Mouse (Mus musculus): ENCODE measurements around the gene Daam1.

The Daam1 gene

DNA sequence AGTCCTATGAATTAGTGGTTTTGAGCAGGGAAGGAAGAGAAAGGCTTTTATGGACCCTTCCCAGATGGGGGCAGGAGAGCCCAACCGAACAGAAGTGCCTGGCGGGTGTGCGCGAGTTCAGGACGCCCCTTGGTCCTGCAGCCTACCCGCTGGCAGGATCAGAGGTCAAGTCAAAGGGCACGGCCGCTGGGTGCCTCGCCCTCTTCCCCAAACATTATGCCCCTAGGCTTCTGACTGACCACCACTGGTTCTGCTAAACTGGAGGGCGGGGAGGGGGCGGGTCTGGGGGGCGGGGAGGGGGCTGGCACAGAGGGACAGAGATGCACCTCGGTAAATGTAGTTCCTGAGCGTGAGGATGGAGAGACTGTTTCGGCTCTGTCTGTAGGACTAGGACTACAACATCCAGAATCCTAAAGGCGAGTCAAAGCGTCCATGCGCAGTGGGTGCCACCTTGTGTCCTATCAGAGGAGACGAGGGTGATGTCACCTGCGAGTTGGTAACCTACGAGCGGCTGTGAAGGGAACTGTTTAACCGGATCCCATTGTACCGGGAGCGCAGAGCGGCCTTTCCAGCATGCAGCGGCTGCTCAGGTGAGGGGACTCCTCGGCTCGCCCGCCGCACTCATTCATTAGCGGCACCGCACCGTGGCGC, at the start of gene Daam1:
Gene Daam1 (plus strand): TSS at position 472 of the 651 bp plus-strand sequence.
- peak; percentile 96 for DNase-seq (ENCODE audit: low spot score)

DNA sequence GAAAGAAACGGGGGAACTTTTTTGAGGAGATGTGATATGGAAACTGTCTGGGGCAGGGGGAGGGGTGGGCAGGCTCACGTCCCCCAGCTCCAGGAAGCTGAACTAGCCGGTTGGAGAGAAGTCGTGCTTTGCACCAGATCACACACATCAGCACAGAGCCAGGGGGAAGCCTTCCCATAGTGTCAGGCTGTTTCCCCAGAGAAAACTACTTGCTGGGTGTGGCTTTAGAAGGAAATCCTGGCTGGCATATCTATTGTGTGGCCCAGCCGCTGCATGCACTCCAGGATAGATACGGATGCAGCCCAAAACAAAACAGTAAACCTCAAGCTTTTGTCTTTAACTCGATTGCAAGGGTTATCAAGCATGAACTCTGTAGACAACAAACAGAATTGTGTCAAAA, 49.7 kb upstream of the Daam1 start:
- DNase-seq (ENCODE audit: low spot score) = no peak

DNA sequence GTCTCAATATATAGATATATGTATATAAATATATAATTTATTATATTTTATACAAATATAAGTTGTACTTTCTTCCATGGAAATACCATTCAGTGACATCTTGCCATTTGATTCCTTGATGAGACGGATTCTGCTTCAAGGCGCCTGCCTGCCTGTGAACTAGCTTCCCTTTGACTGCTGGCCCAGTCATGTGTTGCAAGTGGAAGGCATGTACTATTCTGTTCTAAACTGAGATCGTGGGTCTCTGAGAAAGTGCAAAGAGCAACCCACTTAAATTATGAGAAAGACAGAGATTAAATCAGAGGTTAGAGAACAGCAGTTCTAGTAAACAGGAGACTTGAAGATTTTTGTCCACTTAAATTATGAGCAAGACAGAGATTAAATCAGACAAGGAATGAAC, 46.9 kb upstream of the Daam1 start:
- no peak for DNase-seq (ENCODE audit: low spot score)

DNA sequence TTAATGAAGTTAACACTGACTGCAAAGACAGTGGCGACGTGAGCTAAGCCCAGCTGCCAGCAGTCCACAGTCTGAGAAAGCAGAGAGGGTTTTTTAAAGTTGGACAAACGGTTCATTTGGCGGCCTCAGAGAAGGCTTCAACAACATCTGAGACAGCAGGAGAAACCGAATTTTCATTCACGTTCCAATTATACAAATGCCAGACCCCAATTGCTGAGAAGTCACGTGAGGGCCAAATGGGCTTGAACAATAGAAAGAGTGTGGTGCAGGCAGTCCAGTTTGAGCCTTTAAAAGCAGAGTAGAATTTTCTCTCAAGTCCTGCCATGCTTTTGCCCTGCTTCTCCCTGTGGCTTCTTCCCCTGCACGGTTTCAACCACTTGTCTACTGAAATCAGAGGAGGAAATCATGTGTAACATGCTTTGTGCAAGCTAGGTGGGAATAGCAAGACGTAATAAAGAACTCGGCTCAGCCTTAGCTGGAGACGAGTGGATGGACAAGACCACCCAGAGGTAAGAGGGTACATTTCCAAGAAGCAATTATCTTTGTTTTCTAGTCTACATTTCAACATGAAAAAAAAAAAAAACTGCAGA, 46.1 kb upstream of the Daam1 start:
- DNase-seq (ENCODE audit: low spot score) = no peak

DNA sequence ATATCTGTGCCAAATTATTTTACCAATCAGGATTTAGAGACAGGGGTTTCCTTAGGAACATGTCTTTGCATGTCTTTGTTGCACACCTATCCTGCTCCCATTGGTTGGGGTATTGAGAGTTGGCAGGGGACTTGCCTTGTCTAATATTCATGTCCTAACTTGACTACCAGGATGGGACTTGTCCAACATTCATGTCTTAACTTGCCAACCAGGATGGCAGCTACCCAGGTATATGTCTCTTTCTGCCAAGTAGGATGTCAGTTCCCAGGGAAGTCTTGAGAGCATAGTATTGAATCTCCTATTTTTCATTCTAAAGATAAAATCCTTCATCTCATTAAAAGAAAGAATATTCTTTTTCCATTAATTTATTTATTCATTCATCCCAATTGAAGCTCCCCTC, 44.4 kb upstream of the Daam1 start:
- DNase-seq (ENCODE audit: low spot score) = no peak

DNA sequence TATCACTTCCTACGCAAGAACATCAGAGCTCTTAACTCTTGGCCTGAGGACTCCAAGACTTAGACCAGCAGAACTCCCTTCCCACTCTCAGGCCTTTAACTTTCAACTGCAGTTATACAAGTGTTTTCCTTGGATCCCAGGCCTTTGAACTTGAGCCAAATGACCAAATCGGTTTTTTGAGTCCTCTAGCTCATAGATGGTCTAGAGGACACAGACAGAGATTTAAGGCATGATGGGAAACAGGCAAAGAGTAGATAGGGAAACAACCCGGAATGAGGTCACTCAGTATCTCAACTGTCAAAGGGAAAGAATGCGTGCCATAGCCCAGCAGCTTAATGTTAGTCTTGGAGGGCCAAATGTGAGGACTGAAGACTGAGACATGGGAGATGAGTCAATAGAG, 42.1 kb upstream of the Daam1 start:
- no peak for DNase-seq (ENCODE audit: low spot score)

DNA sequence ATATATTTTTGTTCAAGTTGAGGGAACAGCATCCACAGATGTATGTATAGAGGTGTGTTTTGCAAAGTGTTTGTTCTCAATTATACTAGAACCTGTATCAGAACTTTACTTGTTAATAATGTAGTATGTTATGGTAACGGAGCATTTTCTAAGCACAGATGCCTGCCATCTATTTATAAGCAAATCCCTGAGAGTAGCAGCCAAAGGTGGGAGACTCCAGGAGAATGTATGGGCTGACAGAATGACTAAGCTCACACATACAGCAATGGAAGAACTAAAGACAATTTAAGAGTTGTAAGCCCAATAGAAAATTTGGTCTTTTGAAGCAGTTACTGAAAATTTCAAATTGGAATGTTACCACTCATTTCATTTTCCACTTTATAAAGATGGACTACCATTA, 40.3 kb upstream of the Daam1 start:
- DNase-seq (ENCODE audit: low spot score) = no peak

DNA sequence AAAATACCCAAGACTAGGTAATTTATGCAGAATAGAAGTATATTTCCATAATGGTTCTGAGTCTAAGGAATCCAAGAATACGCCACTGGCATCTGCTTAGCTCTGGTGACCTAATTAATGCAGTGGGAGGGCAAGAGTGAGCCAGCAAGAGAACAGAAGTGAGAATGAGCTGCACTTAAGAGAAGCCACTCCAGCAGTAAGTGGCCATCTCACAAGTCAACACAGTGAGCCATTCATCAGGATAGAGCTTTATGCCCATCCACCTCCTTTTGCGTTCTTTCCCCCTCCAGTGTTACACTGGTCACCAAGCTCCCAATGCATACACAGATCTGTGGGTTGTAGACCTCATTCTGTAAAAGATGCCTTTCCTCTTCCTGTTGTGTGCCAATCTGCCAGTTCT, 37.8 kb upstream of the Daam1 start:
- DNase-seq (ENCODE audit: low spot score) = no peak

DNA sequence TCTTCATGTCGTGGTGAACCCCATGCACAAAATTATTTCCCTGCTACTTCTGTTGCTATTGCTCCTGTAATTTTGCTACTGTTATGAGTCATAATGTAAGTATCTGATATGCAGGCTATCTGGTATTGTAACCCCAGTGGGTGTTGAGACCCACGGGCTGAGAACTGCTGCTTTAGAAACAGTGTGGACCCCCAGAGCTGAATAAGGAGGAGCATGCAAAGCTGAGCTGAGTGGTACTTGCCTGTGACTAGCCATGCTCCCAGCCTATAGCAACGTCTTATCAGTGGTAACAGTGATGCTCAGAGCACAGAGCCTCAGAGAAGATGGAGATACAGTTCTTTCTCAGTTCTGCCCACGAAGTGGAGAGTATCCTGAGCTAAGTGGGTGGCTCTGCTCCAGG, 35.3 kb upstream of the Daam1 start:
- no peak for DNase-seq (ENCODE audit: low spot score)

DNA sequence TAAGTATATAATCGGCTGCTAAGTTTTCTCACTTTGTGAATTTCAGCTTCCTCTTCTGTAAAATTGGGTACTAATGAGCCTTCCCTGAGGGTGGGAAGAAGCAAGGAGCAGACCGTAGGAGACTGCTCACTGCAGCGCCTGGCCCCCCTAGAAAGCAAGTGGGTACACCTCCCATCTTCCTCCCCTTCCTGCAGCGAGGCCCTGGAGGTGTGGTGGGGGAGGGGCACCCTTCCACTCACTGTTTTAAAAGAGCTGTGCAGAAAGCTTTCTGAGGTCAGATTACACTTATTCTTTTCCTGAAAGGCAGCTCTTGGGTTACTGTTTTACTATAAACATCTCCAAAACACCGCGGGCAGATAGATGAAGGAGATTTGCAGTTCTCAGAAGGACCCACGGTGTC, 34.4 kb upstream of the Daam1 start:
- no peak for DNase-seq (ENCODE audit: low spot score)

DNA sequence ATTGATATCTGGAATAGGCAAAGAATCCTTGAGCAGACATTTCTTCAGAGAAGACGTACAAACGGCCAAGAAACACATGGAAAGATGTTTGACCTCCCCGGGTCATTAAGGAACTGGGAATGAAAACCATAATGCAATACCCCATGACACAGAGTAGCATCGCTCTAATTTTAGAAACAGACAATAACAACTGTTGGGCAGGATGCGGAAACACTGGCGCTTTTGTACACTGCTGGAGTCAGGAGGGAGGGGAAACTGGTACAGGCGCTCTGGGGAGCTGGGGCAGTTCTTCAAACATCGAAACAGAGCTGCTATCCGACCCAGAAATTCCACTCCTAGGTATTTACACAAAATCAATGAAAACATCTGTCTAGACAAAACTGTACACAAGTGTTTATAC, 23.6 kb upstream of the Daam1 start:
- DNase-seq (ENCODE audit: low spot score) = no peak

DNA sequence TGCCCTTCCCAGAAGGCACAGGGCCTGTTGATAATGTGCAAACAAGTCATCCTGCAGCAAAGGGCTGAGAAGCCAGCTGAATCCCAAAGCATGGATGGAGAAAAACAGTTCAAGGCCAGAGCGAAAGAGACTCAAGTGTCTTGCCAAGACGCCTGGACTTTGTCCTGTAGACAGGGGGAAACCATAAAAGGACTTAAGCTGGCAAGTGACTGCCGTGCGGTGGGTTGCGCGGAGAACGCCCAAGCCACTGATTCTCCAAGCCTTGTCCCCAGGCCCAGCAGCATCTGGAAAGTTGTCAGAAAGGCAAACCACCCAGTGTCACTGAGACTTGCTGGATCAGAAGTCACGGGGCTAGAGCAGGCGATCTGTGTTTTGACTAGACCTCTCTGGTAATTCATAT, 22.2 kb upstream of the Daam1 start:
- peak; percentile 49 for DNase-seq (ENCODE audit: low spot score)

DNA sequence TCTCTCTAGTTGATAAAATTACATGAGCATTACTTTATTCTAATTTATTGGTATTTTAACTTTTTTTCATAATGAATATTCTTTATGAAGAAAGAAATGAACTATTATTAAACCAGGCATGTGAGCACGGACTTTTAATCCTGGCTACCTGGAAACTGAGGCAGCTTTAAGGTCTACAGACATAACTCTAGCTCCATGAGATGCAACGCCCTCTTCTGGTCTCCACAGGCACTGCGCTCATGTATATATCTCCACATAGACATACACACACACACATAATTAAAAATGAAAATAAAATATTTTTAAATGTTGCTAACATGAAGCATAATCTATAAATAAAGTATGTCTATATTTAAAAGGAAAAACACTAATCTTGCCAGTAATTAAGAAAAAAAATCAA, 21.3 kb upstream of the Daam1 start:
- DNase-seq (ENCODE audit: low spot score) = no peak

DNA sequence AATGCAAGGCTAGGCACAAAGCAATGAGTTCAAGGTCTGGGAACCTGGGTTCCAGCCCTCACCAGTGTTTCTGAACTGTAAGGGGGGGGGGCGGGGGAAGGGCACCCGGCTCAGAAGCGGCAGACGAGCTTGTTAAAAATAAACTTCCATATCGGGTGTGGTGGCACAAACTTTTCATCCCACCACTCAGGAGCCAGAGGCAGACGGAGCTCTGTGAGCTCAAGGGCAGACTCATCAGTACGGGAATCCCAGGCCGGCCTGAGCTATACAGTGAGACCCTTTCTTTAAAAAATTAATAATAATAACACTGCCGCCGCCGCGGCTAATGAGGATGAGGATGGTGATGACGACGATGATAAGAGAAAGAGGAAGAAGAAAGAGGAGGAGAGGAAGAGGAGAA, 18.3 kb upstream of the Daam1 start:
- no peak for DNase-seq (ENCODE audit: low spot score)

DNA sequence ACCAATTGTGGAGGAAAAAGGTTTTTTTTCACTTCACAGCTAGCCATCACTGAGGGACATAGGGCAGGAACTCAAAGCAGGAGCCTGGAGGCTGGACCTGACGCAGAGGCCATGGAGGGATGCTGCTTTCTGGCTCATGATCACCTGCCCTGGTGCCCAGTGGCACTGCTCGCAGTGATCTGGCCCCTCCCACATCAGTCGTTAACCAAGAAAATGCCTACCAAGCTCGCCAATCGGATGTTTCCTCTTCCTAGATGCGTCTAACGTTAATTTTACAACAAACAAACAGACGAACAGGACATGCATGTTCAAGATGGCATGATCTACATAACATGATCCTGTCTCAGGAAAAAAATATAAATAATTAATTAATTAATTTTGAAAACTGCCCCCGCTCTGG, 17.6 kb upstream of the Daam1 start:
- no peak for DNase-seq (ENCODE audit: low spot score)

DNA sequence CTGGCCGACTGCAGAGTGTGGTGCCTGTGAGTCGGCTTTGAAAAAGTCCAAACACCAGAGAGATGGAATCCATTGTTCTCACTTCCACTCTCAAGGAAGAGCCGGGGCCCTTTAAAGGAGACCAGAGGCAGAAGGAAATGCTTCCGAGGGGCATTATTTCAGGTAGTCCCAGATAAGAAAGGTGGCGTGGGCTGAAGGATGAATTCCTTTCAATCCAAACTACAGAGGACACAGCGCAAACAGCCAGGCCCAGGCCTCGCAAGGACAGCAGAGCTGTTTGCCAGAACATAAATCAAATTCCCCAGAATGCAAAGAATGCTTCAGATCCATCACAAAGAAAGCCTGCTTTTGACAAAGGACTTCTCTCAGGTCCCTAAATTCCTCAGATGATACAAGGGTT, 17.1 kb upstream of the Daam1 start:
- no peak for DNase-seq (ENCODE audit: low spot score)

DNA sequence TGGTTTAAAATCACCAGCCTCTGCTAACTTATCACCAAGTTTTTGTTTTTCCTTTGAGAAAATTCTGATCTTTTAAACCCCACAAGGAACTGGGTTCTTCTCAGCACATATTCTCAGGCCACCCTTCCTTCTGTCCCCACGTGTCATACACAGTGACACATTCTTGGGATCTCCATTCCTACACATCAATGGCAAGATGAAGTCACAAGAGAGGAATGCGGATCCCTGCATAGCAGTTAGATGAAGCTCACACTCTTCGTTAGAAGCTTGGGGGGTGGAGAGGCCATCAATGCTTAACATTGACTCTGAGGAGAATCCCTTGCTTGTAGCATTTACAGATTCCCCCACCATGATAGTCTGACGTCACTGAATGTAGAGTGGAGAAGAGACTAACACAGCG, 10.8 kb upstream of the Daam1 start:
- DNase-seq (ENCODE audit: low spot score) = no peak

DNA sequence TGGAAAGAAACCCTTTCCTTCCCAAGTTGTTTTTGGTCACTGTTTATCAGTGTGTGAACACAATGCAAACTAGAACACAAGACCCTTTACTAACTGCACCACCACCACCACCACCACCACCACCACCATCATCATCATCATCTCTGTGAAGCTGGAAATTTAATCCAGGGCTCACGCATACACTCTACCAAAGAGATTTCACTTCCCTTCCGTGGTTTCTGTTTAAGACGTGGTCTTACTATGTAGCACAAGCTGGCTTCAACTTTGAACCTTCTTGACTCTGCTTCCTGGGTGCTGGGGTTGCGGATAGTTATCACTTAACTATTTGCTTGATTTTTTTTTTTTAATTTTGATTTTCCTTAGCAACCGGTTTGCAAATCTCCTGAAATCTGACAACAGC, 9.6 kb upstream of the Daam1 start:
- DNase-seq (ENCODE audit: low spot score) = no peak

DNA sequence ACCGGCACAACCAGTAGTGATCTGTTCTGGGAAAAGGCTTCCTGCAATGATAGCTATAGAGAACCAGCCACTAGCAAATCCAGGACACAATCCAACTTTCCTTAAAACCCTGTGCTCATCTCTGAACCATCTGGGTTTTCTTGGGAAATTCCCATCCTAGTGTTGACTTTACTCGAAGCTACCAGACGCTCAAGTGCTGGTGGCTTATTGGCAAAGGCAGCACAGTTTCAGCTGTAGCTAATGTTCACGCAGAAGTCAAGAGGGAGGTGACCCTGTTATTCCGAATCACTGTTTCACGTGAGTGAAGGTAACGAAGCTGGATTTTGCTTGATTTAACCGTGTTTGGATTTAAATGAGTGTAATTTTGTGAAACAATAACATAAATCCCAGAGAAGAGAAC, 9.1 kb upstream of the Daam1 start:
- no peak for DNase-seq (ENCODE audit: low spot score)

DNA sequence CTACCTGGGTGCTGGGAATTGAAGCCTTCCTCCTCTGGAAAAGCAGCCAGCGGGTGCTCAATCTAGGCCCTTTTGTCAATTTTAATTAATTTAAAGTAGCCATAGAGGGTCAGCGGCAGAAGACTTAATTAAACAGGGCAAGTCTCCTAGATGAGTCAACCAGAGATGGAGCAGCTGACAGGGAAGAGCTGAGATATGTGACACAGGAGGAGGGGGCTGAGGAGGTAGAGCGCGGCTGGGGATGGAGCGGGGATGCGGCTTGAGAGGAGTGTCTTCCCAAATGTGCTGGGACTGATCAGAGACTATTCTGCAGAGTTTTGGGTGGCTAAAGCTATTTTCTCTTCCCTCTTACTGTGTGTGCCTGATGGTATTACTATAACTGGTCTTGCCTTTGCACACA, 6.0 kb upstream of the Daam1 start:
- no peak for DNase-seq (ENCODE audit: low spot score)

DNA sequence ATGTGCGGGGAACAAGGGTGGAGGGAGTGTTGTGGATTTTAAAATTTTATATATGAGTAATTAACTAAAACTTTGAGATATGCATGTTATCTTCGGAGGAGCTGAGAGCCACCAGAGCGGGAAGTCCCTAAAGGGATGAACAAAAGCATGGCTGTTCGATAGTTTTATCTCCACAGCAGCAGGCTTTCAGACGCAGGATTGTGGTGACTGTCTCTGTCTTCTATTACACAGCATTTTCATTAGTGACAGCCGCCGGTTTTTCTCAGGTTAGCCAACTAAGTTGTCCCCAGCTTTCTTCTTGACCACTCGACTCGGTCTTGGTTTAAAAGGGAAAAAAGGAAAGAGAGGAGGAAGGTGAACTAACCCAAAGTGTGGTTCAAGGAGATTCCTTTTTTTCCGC, 739 bp upstream of the Daam1 start:
- no peak for DNase-seq (ENCODE audit: low spot score)

DNA sequence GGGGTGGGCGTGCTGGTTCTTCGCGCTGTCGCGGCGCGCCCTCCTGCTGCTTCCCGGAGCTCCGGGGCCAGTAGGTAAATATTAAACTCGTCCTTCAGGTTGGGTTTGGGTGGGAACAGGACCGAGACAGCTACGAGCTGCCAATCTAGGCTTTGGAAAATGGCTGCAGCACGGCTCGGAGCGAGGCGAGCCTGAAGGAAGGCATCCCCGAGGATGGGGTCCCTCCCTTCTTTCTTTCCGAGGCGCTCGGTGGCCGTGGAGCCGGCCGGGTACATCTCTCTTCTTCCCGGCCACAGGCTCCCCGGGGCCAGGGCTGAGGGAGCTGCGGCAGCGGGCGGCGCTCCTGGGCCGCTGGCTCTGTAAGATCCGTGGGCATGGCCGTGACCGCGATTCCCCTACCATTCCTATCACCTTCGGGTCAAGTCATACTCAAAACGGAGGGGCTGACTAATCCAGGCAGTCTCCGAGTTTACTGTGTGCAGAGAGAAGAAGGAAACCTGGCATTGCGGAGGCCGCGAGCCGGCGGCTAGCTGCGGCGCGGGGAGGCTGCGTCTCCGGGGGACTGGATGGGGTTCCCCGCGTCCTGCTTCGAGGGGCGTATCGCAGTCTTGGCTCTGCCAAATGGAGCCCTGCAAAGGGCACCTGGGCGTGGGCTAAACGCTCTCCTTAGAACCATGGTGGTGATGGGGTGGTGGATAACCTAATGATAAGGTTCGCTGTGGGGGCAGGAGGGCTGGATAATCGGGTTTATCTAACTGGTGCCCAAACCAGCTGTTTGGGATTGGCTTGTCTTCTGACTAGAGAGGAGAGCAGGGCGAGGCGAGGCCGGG, 595 bp downstream of the Daam1 start:
- peak; percentile 25 for DNase-seq (ENCODE audit: low spot score)

DNA sequence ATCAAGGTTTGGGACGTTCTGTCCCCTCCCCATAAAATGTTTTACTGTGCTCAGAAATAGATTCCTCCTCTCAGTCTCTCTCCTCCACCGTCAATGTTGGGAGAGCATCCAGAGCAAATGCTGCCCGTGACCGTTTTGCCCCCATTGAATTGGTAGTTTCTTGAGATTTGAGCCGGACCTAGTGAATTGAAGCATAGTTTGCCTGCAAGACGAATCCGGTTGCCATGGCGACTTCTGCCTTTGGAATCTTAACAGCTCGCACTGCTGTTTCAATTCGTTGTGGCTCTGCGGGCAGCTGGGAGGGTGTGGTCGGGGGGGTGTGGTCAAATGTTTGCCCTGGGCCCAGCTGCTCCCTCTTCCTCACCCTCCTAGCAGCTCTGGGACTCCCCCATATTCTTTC, 1.3 kb downstream of the Daam1 start:
- peak; percentile 64 for DNase-seq (ENCODE audit: low spot score)

DNA sequence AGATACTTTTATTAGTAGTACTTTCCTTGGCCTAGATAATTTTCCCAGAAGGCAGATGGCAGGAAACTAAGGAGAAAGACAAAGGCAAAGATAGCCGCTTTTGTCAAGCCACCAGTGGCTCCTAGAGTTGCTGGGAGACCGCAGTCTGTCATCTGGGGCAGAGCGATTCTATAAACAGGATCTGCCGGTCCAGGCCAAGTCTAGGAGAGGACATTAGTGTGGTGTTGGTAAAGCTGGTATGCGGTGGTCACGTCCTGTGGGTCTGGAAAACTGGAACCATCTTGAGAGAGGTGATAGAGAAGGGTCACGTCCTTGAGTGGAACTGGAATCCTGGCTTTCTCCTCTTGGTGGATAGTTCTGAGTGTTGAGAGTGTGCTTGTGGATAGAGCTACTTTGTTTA, 3.2 kb downstream of the Daam1 start:
- DNase-seq (ENCODE audit: low spot score) = no peak

All from ovary, adult 18-20 months (tissue).